Mouse (Mus musculus): ENCODE data around the gene Olfr358. TPM values are rescaled to one million over a fixed set of nuclear protein-coding genes. Genes with fewer than 3 reads are reported as not detected.

The Olfr358 gene
- not detected in 2 replicates for polyA plus RNA-seq (2012; rRNA removed)

- no peak within 1 kb of the TSS for H3K4me3 ChIP-seq (ENCODE audit: insufficient read depth, low read length)
- no peak for TF ChIP-seq POLR2A (IDR thresholded peaks at IDR 0.05; ENCODE audit: extremely low read depth, insufficient read depth, low read length)
- no peak for TF ChIP-seq CTCF (IDR thresholded peaks at IDR 0.05; ENCODE audit: extremely low read depth, insufficient read depth, low read length)
- H3K27ac ChIP-seq (ENCODE audit: insufficient read depth, low read length) = no peak within 1 kb of the TSS
- H3K4me1 ChIP-seq (ENCODE audit: control insufficient read depth, insufficient read depth, low read length) = no peaks in the 10 kb centered on the region
Measured at GRCm38 (mm10) chr2:37009235-37009634, at the start of gene Olfr358. Gene Olfr358 (minus strand): TSS chr2:37009335.

- TF ChIP-seq CTCF (IDR thresholded peaks at IDR 0.05; ENCODE audit: extremely low read depth, insufficient read depth, low read length) (no peak), POLR2A (IDR thresholded peaks at IDR 0.05; ENCODE audit: extremely low read depth, insufficient read depth, low read length) (no peak)
- H3K4me1 ChIP-seq (ENCODE audit: control insufficient read depth, insufficient read depth, low read length) = no peaks in the 10 kb centered on the region
- H3K27ac ChIP-seq (ENCODE audit: insufficient read depth, low read length) = no peak overlapping the region
- no peak overlapping the region for H3K4me3 ChIP-seq (ENCODE audit: insufficient read depth, low read length)
Measured at GRCm38 (mm10) chr2:36997030-36997429, 12.1 kb downstream of the Olfr358 start.

GRCm38 (mm10) chr2:36993527-36993926 is 15.6 kb downstream of the Olfr358 start, which contains the start of gene Olfr357:
Gene Olfr357 (plus strand): TSS chr2:36993827.
- Histone ChIP-seq H3K4me3 (ENCODE audit: insufficient read depth, low read length) (no peak within 1 kb of the TSS), H3K4me1 (ENCODE audit: control insufficient read depth, insufficient read depth, low read length) (no peaks in the 10 kb centered on the region), H3K27ac (ENCODE audit: insufficient read depth, low read length) (no peak within 1 kb of the TSS)
- TF ChIP-seq POLR2A (IDR thresholded peaks at IDR 0.05; ENCODE audit: extremely low read depth, insufficient read depth, low read length) (no peak), CTCF (IDR thresholded peaks at IDR 0.05; ENCODE audit: extremely low read depth, insufficient read depth, low read length) (no peak)

Other genes with a start within 250 kb of the Olfr358 start
- gene Olfr348, start 225.1 kb downstream of the Olfr358 start, polyA plus RNA-seq (2012; rRNA removed) = not detected in 2 replicates
- not detected in 2 replicates for gene Olfr50, start 218.8 kb downstream of the Olfr358 start, polyA plus RNA-seq (2012; rRNA removed)
- gene Olfr3, start 192.3 kb downstream of the Olfr358 start, polyA plus RNA-seq (2012; rRNA removed) = not detected in 2 replicates
- gene Olfr350, start 163.0 kb downstream of the Olfr358 start, polyA plus RNA-seq (2012; rRNA removed) = not detected in 2 replicates
- gene Olfr351, start 146.7 kb downstream of the Olfr358 start, polyA plus RNA-seq (2012; rRNA removed) = not detected in 2 replicates
- gene Olfr352, start 140.9 kb downstream of the Olfr358 start, polyA plus RNA-seq (2012; rRNA removed) = not detected in 2 replicates
- not detected in 2 replicates for gene Olfr353, start 116.4 kb downstream of the Olfr358 start, polyA plus RNA-seq (2012; rRNA removed)
- not detected in 2 replicates for gene Olfr354, start 103.7 kb downstream of the Olfr358 start, polyA plus RNA-seq (2012; rRNA removed)
- gene Olfr355, start 80.4 kb downstream of the Olfr358 start, polyA plus RNA-seq (2012; rRNA removed) = not detected in 2 replicates
- gene Olfr356, start 72.2 kb downstream of the Olfr358 start, polyA plus RNA-seq (2012; rRNA removed) = not detected in 2 replicates
- not detected in 2 replicates for gene Olfr357, start 15.5 kb downstream of the Olfr358 start, polyA plus RNA-seq (2012; rRNA removed)
- gene Olfr360, start 56.4 kb upstream of the Olfr358 start, polyA plus RNA-seq (2012; rRNA removed) = not detected in 2 replicates
- gene Olfr361, start 80.0 kb upstream of the Olfr358 start, polyA plus RNA-seq (2012; rRNA removed) = not detected in 2 replicates
- not detected in 2 replicates for gene Olfr362, start 108.6 kb upstream of the Olfr358 start, polyA plus RNA-seq (2012; rRNA removed)
- not detected in 2 replicates for gene Olfr364-ps1, start 130.0 kb upstream of the Olfr358 start, polyA plus RNA-seq (2012; rRNA removed)
- gene Olfr365, start 178.9 kb upstream of the Olfr358 start, polyA plus RNA-seq (2012; rRNA removed) = not detected in 2 replicates
- gene Olfr366, start 202.2 kb upstream of the Olfr358 start, polyA plus RNA-seq (2012; rRNA removed) = not detected in 2 replicates